Mouse (Mus musculus) MEL (cell line): ENCODE results near the gene Mrpl33. TPM values are rescaled to one million over a fixed set of nuclear protein-coding genes. Genes with fewer than 3 reads are reported as not detected.

Experiments used
- DNase-seq: peaks from one replicate; pipeline ENCODE4 v3.0.0; 2011; ENCODE audit warnings: low read depth, low spot score
- H3K27ac ChIP-seq: 2 replicates; pipeline ENCODE4 v1.5.1; 2012; ENCODE audit warnings: low read depth, mild to moderate bottlenecking, control low read depth, low read length, moderate library complexity; ENCODE audit not compliant: control insufficient read depth
- H3K27me3 ChIP-seq, 2 experiments: fragments of 150-350 bp in 1 of 2; sonication (generic) in 1 of 2; 2 replicates each; pipeline ENCODE4 v1.6.1; 2012; ENCODE audit warnings: low read length in 2 of 2, mild to moderate bottlenecking in 2 of 2, improper control_type of control experiment in 1 of 2, moderate library complexity in 1 of 2; ENCODE audit not compliant: insufficient read depth in 2 of 2, control insufficient read depth in 1 of 2
- H3K36me3 ChIP-seq, 2 experiments: 2 replicates each; pipeline ENCODE4 v1.6.1; 2012 to 2014; ENCODE audit warnings: low read length in 2 of 2, improper control_type of control experiment in 1 of 2, inconsistent platforms in 1 of 2, mild to moderate bottlenecking in 1 of 2; ENCODE audit not compliant: insufficient read depth in 2 of 2, control insufficient read depth in 1 of 2
- H3K4me1 ChIP-seq, 2 experiments: fragments of 150-350 bp in 1 of 2; sonication (generic) in 1 of 2; 2 replicates each; pipeline ENCODE4 v1.6.1; 2012; ENCODE audit warnings: low read length in 2 of 2, improper control_type of control experiment in 1 of 2, mild to moderate bottlenecking in 1 of 2; ENCODE audit not compliant: insufficient read depth in 2 of 2, control insufficient read depth in 1 of 2
- H3K4me3 ChIP-seq, 2 experiments: fragments of 150-350 bp in 1 of 2; sonication (generic) in 1 of 2; 2 replicates each; pipeline ENCODE4 v1.5.1; 2012; ENCODE audit warnings: low read depth in 2 of 2, low read length in 2 of 2, mild to moderate bottlenecking in 2 of 2, moderate library complexity in 2 of 2, control low read depth in 1 of 2, improper control_type of control experiment in 1 of 2; ENCODE audit not compliant: control insufficient read depth in 1 of 2, insufficient read depth in 1 of 2
- H3K79me2 ChIP-seq: 2 replicates; pipeline ENCODE4 v1.6.1; 2012; ENCODE audit warnings: mild to moderate bottlenecking, low read length, moderate library complexity; ENCODE audit not compliant: control insufficient read depth, poor library complexity, insufficient read depth
- H3K9ac ChIP-seq: 2 replicates; pipeline ENCODE4 v1.6.1; 2012; ENCODE audit warnings: low read depth, mild to moderate bottlenecking, control low read depth, low read length, moderate library complexity; ENCODE audit not compliant: control insufficient read depth, poor library complexity, severe bottlenecking
- H3K9me3 ChIP-seq: fragments of 150-350 bp; sonication (generic); replicated peaks from 2 replicates; pipeline ENCODE4 v1.6.1; 2012; ENCODE audit warnings: mild to moderate bottlenecking, low read length, improper control_type of control experiment, moderate library complexity; ENCODE audit not compliant: insufficient read depth
- BHLHE40 ChIP-seq: IDR thresholded peaks from 2 replicates; pipeline ENCODE4 v1.6.1; 2012; ENCODE audit warnings: low read depth, mild to moderate bottlenecking, inconsistent platforms, low read length, improper control_type of control experiment, borderline replicate concordance
- CHD1 ChIP-seq: IDR thresholded peaks from 2 replicates; pipeline ENCODE4 v1.6.1; 2012; ENCODE audit warnings: low read depth, mild to moderate bottlenecking, inconsistent platforms, low read length, improper control_type of control experiment
- CTCF ChIP-seq, 3 experiments: IDR thresholded peaks in 2 of 3; conservative IDR thresholded peaks in 1 of 3; 2 replicates each; pipeline ENCODE4 v1.5.1; 2011 to 2012; ENCODE audit warnings: low read length in 3 of 3, low read depth in 2 of 3, mild to moderate bottlenecking in 2 of 3, improper control_type of control experiment in 1 of 3, inconsistent platforms in 1 of 3, mixed read lengths in 1 of 3, moderate library complexity in 1 of 3; ENCODE audit not compliant: control insufficient read depth in 1 of 3, insufficient read depth in 1 of 3, poor library complexity in 1 of 3, severe bottlenecking in 1 of 3
- E2F4 ChIP-seq: IDR thresholded peaks from 2 replicates; pipeline ENCODE4 v1.6.1; 2011; ENCODE audit warnings: low read depth, low read length, improper control_type of control experiment, borderline replicate concordance
- EP300 ChIP-seq, 2 experiments: IDR thresholded peaks; 2 replicates each; pipeline ENCODE4 v1.6.1; 2011; ENCODE audit warnings: improper control_type of control experiment in 2 of 2, low read length in 2 of 2, low read depth in 1 of 2, mild to moderate bottlenecking in 1 of 2
- GABPA ChIP-seq: IDR thresholded peaks from 2 replicates; pipeline ENCODE4 v1.6.1; 2012; ENCODE audit warnings: low read depth, mild to moderate bottlenecking, inconsistent platforms, low read length, improper control_type of control experiment, moderate library complexity
- JUND ChIP-seq: IDR thresholded peaks from 2 replicates; pipeline ENCODE4 v1.6.1; 2011; ENCODE audit warnings: low read depth, mild to moderate bottlenecking, improper control_type of control experiment, low read length
- MAFK ChIP-seq: IDR thresholded peaks from 2 replicates; pipeline ENCODE4 v1.6.1; 2011; ENCODE audit warnings: low read depth, mild to moderate bottlenecking, low read length, improper control_type of control experiment, borderline replicate concordance
- MAX ChIP-seq: IDR thresholded peaks from 2 replicates; pipeline ENCODE4 v1.6.1; 2011; ENCODE audit warnings: low read length, improper control_type of control experiment
- MXI1 ChIP-seq: IDR thresholded peaks from 2 replicates; pipeline ENCODE4 v1.6.1; 2011; ENCODE audit warnings: mild to moderate bottlenecking, low read depth, low read length, improper control_type of control experiment
- MYB ChIP-seq: IDR thresholded peaks from 2 replicates; pipeline ENCODE4 v1.6.1; 2011; ENCODE audit warnings: mild to moderate bottlenecking, low read depth, low read length, improper control_type of control experiment
- MYC ChIP-seq: IDR thresholded peaks from 2 replicates; pipeline ENCODE4 v1.6.1; 2011; ENCODE audit warnings: low read depth, mild to moderate bottlenecking, low read length, improper control_type of control experiment, moderate library complexity
- NELFE ChIP-seq: IDR thresholded peaks from 2 replicates; pipeline ENCODE4 v1.6.1; 2011; ENCODE audit warnings: low read depth, low read length, improper control_type of control experiment
- NRF1 ChIP-seq: IDR thresholded peaks from 2 replicates; pipeline ENCODE4 v1.6.1; 2014; ENCODE audit warnings: low read depth, mild to moderate bottlenecking, inconsistent platforms, low read length, improper control_type of control experiment, moderate library complexity; ENCODE audit not compliant: poor library complexity, insufficient read depth, severe bottlenecking
- POLR2A ChIP-seq, 2 experiments: IDR thresholded peaks; 2 replicates each; pipeline ENCODE4 v1.6.1; 2011 to 2012; ENCODE audit warnings: low read length in 2 of 2, mild to moderate bottlenecking in 2 of 2, control low read depth in 1 of 2, improper control_type of control experiment in 1 of 2, low read depth in 1 of 2, moderate library complexity in 1 of 2; ENCODE audit not compliant: control insufficient read depth in 1 of 2, insufficient read depth in 1 of 2, poor library complexity in 1 of 2
- POLR2AphosphoS2 ChIP-seq: IDR thresholded peaks from 2 replicates; pipeline ENCODE4 v1.6.1; 2011; ENCODE audit warnings: low read length, improper control_type of control experiment
- POLR2AphosphoS5 ChIP-seq: IDR thresholded peaks from 2 replicates; pipeline ENCODE4 v1.6.1; 2012; ENCODE audit warnings: low read depth, borderline replicate concordance, mild to moderate bottlenecking, inconsistent platforms, low read length, moderate library complexity, mixed read lengths
- RAD21 ChIP-seq: IDR thresholded peaks from 2 replicates; pipeline ENCODE4 v1.6.1; 2011; ENCODE audit warnings: mild to moderate bottlenecking, low read depth, low read length, improper control_type of control experiment
- RCOR1 ChIP-seq: IDR thresholded peaks from 2 replicates; pipeline ENCODE4 v1.6.1; 2012; ENCODE audit warnings: low read depth, mild to moderate bottlenecking, inconsistent platforms, low read length, improper control_type of control experiment
- SMC3 ChIP-seq: IDR thresholded peaks from 2 replicates; pipeline ENCODE4 v1.6.1; 2011; ENCODE audit warnings: low read depth, low read length, improper control_type of control experiment
- TBP ChIP-seq: IDR thresholded peaks from 2 replicates; pipeline ENCODE4 v1.8.0; 2011; ENCODE audit warnings: low read depth, low read length, improper control_type of control experiment
- USF2 ChIP-seq, 2 experiments: IDR thresholded peaks; 2 replicates each; pipeline ENCODE4 v1.6.1; 2011 to 2012; ENCODE audit warnings: improper control_type of control experiment in 2 of 2, low read length in 2 of 2, borderline replicate concordance in 1 of 2, inconsistent platforms in 1 of 2, low read depth in 1 of 2, mild to moderate bottlenecking in 1 of 2; ENCODE audit not compliant: insufficient read depth in 1 of 2
- ZC3H11A ChIP-seq: IDR thresholded peaks from 2 replicates; pipeline ENCODE4 v1.6.1; 2012; ENCODE audit warnings: low read depth, mild to moderate bottlenecking, inconsistent platforms, low read length, improper control_type of control experiment
- ZNF384 ChIP-seq: IDR thresholded peaks from 2 replicates; pipeline ENCODE4 v1.6.1; 2012; ENCODE audit warnings: low read depth, mild to moderate bottlenecking, inconsistent platforms, low read length, improper control_type of control experiment
- polyA plus RNA-seq, 2 experiments: library from polyadenylated mRNA; stranded (reverse) in 1 of 2; unstranded in 1 of 2; fragments of >175 nt in 1 of 2; fragments of >200 nt in 1 of 2; gene quantifications; 2 replicates each; pipeline versions ENCODE4 v1.2.1 to v1.2.4; 2012; ENCODE audit warnings: low replicate concordance in 2 of 2, low read depth in 1 of 2; ENCODE audit not compliant: insufficient read length in 2 of 2, insufficient read depth in 1 of 2, missing spikeins in 1 of 2
- total RNA-seq: library from RNA; depleted of rRNA; stranded (reverse); fragments of 300-350 nt; gene quantifications from 2 replicates; pipeline ENCODE4 v1.2.3, GENCODE M21; 2012

The Mrpl33 gene
- total and polyA plus RNA-seq, 3 experiments: 158 to 249 TPM; not detected in 1

GRCm38 (mm10) chr5:31704971-31705370, 108.2 kb downstream of the Mrpl33 start:
- peaks cover 3 to 4% of the 10 kb centered on the region in 2 experiments; a peak in 3 of 4 replicates for H3K4me1 ChIP-seq
- H3K4me3 ChIP-seq: no peak overlapping the region
- H3K27ac ChIP-seq: no peak overlapping the region
- H3K9me3 ChIP-seq: no peaks in the 10 kb centered on the region
- no peaks in the 10 kb centered on the region for H3K27me3 ChIP-seq
- TF ChIP-seq RCOR1: no peak
- no peak for TF ChIP-seq SMC3
- TF ChIP-seq NRF1: no peak
- peaks cover 4% of the 10 kb centered on the region; the same call in 1 of the 2 replicates for H3K79me2 ChIP-seq
- DNase-seq: no peak
- no peak overlapping the region for H3K9ac ChIP-seq
- peaks cover 3 to 5% of the 10 kb centered on the region in 2 experiments; a peak in 3 of 4 replicates for H3K36me3 ChIP-seq

GRCm38 (mm10) chr5:31706826-31707225, 110.1 kb downstream of the Mrpl33 start:
- Histone ChIP-seq H3K4me1 (peaks cover 3 to 7% of the 10 kb centered on the region in 2 experiments; a peak in 3 of 4 replicates), H3K27ac (no peak overlapping the region), H3K4me3 (no peak overlapping the region), H3K9me3 (no peaks in the 10 kb centered on the region), H3K27me3 (no peaks in the 10 kb centered on the region), H3K36me3 (peaks cover 3 to 5% of the 10 kb centered on the region in 2 experiments; a peak in 3 of 4 replicates), H3K9ac (no peak overlapping the region), H3K79me2 (no peaks in the 10 kb centered on the region; the same call in 1 of the 2 replicates)
- no peak for DNase-seq
- TF ChIP-seq TBP (no peak), POLR2A (IDR thresholded peaks at IDR 0.05; ENCODE audit: control insufficient read depth in 1 of 2, insufficient read depth in 1 of 2, low read depth in 1 of 2, low read length in 2 of 2, poor library complexity in 1 of 2) (no peak), POLR2AphosphoS2 (no peak), GABPA (no peak)

- Histone ChIP-seq H3K9ac (no peak overlapping the region), H3K9me3 (no peaks in the 10 kb centered on the region), H3K4me3 (no peak overlapping the region), H3K79me2 (no peaks in the 10 kb centered on the region; the same call in 1 of the 2 replicates), H3K27me3 (no peaks in the 10 kb centered on the region), H3K4me1 (peaks cover 9 to 19% of the 10 kb centered on the region in 2 experiments), H3K36me3 (peaks cover 0 to 20% of the 10 kb centered on the region in 2 experiments; a peak in 3 of 4 replicates), H3K27ac (peak overlapping the region; percentile 8; the same call in 1 of the 2 replicates)
- peak; percentile 88 for DNase-seq
- TF ChIP-seq NELFE: no peak
- peak; percentile 80 to 90 (median 84) for TF ChIP-seq CTCF (IDR thresholded peaks at IDR 0.05 in 2 of 3, conservative IDR thresholded peaks at IDR 0.05 in 1 of 3; ENCODE audit: control insufficient read depth in 1 of 3, insufficient read depth in 1 of 3, low read depth in 2 of 3, low read length in 3 of 3, poor library complexity in 1 of 3, severe bottlenecking in 1 of 3)
- TF ChIP-seq E2F4: no peak
- TF ChIP-seq SMC3: peak; percentile 97
- no peak for TF ChIP-seq MAX
- TF ChIP-seq USF2 (IDR thresholded peaks at IDR 0.05; ENCODE audit: borderline replicate concordance in 1 of 2, insufficient read depth in 1 of 2, low read depth in 1 of 2, low read length in 2 of 2): no peak
- peak; percentile 53; the same call in 1 of the 2 replicates for TF ChIP-seq MYC
- no peak for TF ChIP-seq BHLHE40
- TF ChIP-seq POLR2AphosphoS5: no peak
- TF ChIP-seq GABPA: no peak
- TF ChIP-seq MAFK: no peak
- TF ChIP-seq ZNF384: peak; percentile 80
- TF ChIP-seq POLR2AphosphoS2: no peak
- no peak for TF ChIP-seq MYB
- no peak for TF ChIP-seq CHD1
- TF ChIP-seq RCOR1: no peak
- peak; percentile 95 for TF ChIP-seq RAD21
- TF ChIP-seq ZC3H11A: peak; percentile 97
- 0 out of 4 replicates have a peak, but pooled peaks of 1 of the 2 experiments have one; percentile 7 for TF ChIP-seq EP300 (IDR thresholded peaks at IDR 0.05; ENCODE audit: low read depth in 1 of 2, low read length in 2 of 2)
- no peak for TF ChIP-seq TBP
- TF ChIP-seq POLR2A (IDR thresholded peaks at IDR 0.05; ENCODE audit: control insufficient read depth in 1 of 2, insufficient read depth in 1 of 2, low read depth in 1 of 2, low read length in 2 of 2, poor library complexity in 1 of 2): no peak
- TF ChIP-seq MXI1: peak; percentile 50; the same call in 1 of the 2 replicates
- TF ChIP-seq JUND: no peak
Measured at GRCm38 (mm10) chr5:31709389-31709788, 112.7 kb downstream of the Mrpl33 start.
